Mouse (Mus musculus) C2C12 (cell line): Measurements from ENCODE around the gene Vps13d.

Source experiments
- CEBPB ChIP-seq: IDR thresholded peaks from one replicate; pipeline ENCODE4 v1.6.1; 2011; ENCODE audit warnings: low read depth, mild to moderate bottlenecking, control low read depth, moderate library complexity
- CTCF ChIP-seq: IDR thresholded peaks from one replicate; pipeline ENCODE4 v1.5.1; 2011; ENCODE audit not compliant: control insufficient read depth, insufficient read depth, insufficient read length
- MAX ChIP-seq: IDR thresholded peaks from one replicate; pipeline ENCODE4 v1.6.1; 2011; ENCODE audit warnings: mild to moderate bottlenecking, control low read depth
- MYOD1 ChIP-seq: IDR thresholded peaks from one replicate; pipeline ENCODE4 v1.6.1; 2011; ENCODE audit warnings: low read depth; ENCODE audit not compliant: control insufficient read depth, insufficient read length
- MYOG ChIP-seq: IDR thresholded peaks from one replicate; pipeline ENCODE4 v1.6.1; 2011; ENCODE audit not compliant: control insufficient read depth, insufficient read length; ENCODE audit errors: extremely low read depth
- USF1 ChIP-seq: IDR thresholded peaks from one replicate; pipeline ENCODE4 v1.6.1; 2011; ENCODE audit warnings: low read depth, mild to moderate bottlenecking, control low read depth, moderate library complexity

DNA sequence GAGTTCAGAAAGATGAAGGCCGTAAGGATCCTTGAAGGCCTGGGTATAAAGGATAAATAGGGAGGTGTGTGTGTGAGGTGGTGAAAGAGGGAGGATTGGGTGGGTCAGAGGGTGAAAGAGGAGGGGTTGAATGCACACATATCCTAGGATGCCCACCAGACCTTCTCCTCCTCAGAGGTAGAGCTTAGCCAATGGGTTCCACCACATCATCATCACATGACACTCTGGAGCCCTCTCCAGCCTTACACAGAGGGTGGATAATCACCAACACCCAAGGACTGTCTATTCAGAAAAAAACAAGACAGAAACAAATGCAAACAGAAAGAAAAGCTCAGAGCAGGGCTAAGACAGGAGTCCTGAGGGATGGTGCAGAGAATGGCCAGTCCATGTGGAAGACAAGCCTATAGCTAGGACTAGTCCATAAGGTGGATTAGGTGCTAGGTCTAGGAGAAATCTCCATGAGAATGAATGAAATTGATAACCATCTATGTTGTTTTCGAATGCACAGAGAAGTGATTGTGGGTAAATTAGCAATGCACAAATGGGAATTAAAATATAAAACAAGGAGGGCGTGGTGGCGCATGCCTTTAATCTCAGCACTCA, 188.8 kb downstream of the Vps13d start:
- no peak for TF ChIP-seq CTCF
- TF ChIP-seq CEBPB, result no peak
- TF ChIP-seq MAX, result no peak
- TF ChIP-seq USF1, result no peak
- no peak for TF ChIP-seq MYOG
- no peak for TF ChIP-seq MYOD1
